Mouse (Mus musculus): Measurements from ENCODE around the gene Trove2.

The Trove2 gene

GRCm38 (mm10) chr1:143776446-143777411 is at the start of gene Trove2, which contains the start of gene Uchl5:
Trove2 (minus strand) TSS chr1:143777068.
Uchl5 (plus strand) TSS chr1:143777272.
- peak; percentile 97 to 99 for DNase-seq (ENCODE audit: low spot score in 2 of 2)

- no peak for DNase-seq (ENCODE audit: low spot score in 2 of 2)
Observed at GRCm38 (mm10) chr1:143822677-143823076, 45.8 kb upstream of the Trove2 start.

GRCm38 (mm10) chr1:143820096-143820877 is 43.4 kb upstream of the Trove2 start:
- no peak for DNase-seq (ENCODE audit: low spot score in 2 of 2)

- peak; percentile 64 to 75 for DNase-seq (ENCODE audit: low spot score in 2 of 2)
Observed at GRCm38 (mm10) chr1:143813676-143814360, 37.0 kb upstream of the Trove2 start.

- no peak for DNase-seq (ENCODE audit: low spot score in 2 of 2)
Observed at GRCm38 (mm10) chr1:143809062-143809461, 32.2 kb upstream of the Trove2 start.

GRCm38 (mm10) chr1:143803537-143803936 is 26.7 kb upstream of the Trove2 start:
- DNase-seq (ENCODE audit: low spot score in 2 of 2), result peak in 1 of 2 experiments; percentile 20

GRCm38 (mm10) chr1:143788584-143789227 is 11.8 kb upstream of the Trove2 start:
- DNase-seq (ENCODE audit: low spot score in 2 of 2), result no peak

- peak in 1 of 2 experiments; percentile 16 for DNase-seq (ENCODE audit: low spot score in 2 of 2)
Observed at GRCm38 (mm10) chr1:143777558-143778218, 820 bp upstream of the Trove2 start.

GRCm38 (mm10) chr1:143773909-143774308 is 3.0 kb downstream of the Trove2 start:
- no peak for DNase-seq (ENCODE audit: low spot score in 2 of 2)

GRCm38 (mm10) chr1:143773082-143773481 is 3.8 kb downstream of the Trove2 start:
- DNase-seq (ENCODE audit: low spot score in 2 of 2), result no peak

GRCm38 (mm10) chr1:143770444-143771109 is 6.3 kb downstream of the Trove2 start:
- no peak for DNase-seq (ENCODE audit: low spot score in 2 of 2)

- DNase-seq (ENCODE audit: low spot score in 2 of 2), result no peak
Observed at GRCm38 (mm10) chr1:143766238-143766637, 10.6 kb downstream of the Trove2 start.

GRCm38 (mm10) chr1:143765801-143766200 is 11.1 kb downstream of the Trove2 start:
- no peak for DNase-seq (ENCODE audit: low spot score in 2 of 2)

- no peak for DNase-seq (ENCODE audit: low spot score in 2 of 2)
Observed at GRCm38 (mm10) chr1:143764443-143764842, 12.4 kb downstream of the Trove2 start.

GRCm38 (mm10) chr1:143762159-143762558 is 14.7 kb downstream of the Trove2 start:
- no peak for DNase-seq (ENCODE audit: low spot score in 2 of 2)

GRCm38 (mm10) chr1:143745871-143746270 is 31.0 kb downstream of the Trove2 start:
- DNase-seq (ENCODE audit: low spot score in 2 of 2), result no peak

GRCm38 (mm10) chr1:143742186-143742585 is 34.7 kb downstream of the Trove2 start:
- DNase-seq (ENCODE audit: low spot score in 2 of 2), result no peak

GRCm38 (mm10) chr1:143741331-143741730 is 35.5 kb downstream of the Trove2 start:
- DNase-seq (ENCODE audit: low spot score in 2 of 2), result no peak

GRCm38 (mm10) chr1:143740581-143740980 is 36.3 kb downstream of the Trove2 start:
- peak; percentile 19 to 53 for DNase-seq (ENCODE audit: low spot score in 2 of 2)

All from frontal cortex, postnatal 36 days (tissue).